Mouse (Mus musculus) left cerebral cortex, postnatal 4 days (tissue): ENCODE measurements around the gene Ankrd28. TPM values are rescaled to one million over a fixed set of nuclear protein-coding genes. Genes with fewer than 3 reads are reported as not detected.

Experiments
- DNase-seq: peaks from one replicate; pipeline ENCODE4 v3.0.0-alpha.2; 2022
- intact Hi-C: fragments of 180-260 bp; cut with DNase I; formaldehyde crosslinking; loops from one replicate; pipeline ENCODE4 v1.15.1; 2025
- total RNA-seq, 2 experiments: library from RNA; stranded (reverse); gene quantifications; 2 replicates each; pipeline ENCODE4 v1.2.3; 2021

Gene Ankrd28
- total RNA-seq, 2 experiments from 2014 or later, result 57.5 to 60.8 TPM

- peak; percentile 20 for DNase-seq
- intact Hi-C loops, result loop anchor here (5.0 to 10.0 kb wide), 3 partner anchors 137 to 420 kb away; no protein-coding TSS in a partner anchor
Measured at GRCm38 (mm10) chr14:31654816-31655215, 175.6 kb downstream of the Ankrd28 start.

- no peak for DNase-seq
- intact Hi-C loops, result loop anchor here (10.0 kb wide), 2 partner anchors 282 to 422 kb away; no protein-coding TSS in a partner anchor
Measured at GRCm38 (mm10) chr14:31653101-31653875, 177.2 kb downstream of the Ankrd28 start.

DNA sequence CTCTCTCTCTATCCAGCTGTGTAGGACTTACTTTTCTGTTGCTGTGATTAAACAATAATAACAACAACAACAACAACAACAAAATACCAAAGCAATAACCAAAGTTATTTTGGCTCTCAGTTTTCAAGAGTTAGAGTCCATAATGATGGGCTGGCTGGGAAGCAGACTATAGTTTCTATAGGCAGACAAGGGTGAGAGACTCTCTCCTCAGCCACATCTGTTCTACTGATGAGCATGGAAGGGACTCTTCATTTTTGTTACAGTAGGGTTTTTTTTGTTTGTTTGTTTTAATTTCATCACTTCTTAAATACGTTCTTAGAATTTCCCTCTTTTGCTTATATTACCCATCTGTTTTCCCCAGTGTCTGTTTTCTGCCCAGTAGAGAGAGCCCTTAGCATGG lies 177.8 kb downstream of the Ankrd28 start:
- intact Hi-C loops, result loop anchor here (10.0 kb wide), 2 partner anchors 282 to 422 kb away; no protein-coding TSS in a partner anchor
- no peak for DNase-seq

DNA sequence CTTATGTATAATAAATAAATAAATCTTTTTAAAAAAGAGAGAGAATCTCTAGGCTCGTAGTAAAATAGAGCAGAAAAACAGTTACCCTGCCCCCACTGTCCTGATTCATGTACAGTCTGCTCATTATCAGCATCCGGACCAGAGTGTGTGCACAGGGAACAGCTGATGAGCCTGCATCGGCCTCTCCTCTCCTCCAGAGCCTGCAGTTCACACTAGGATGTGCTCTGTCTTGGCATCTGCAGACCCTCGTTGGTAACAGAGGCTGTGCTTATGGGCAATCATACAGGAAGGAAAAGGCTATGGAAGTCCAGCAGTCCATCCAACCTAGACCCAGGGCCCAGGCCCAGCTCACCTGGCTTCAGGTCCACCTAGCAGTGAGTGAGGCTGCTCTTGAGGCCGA lies 178.3 kb downstream of the Ankrd28 start:
- no peak for DNase-seq
- intact Hi-C loops, result loop anchor here (10.0 kb wide), 2 partner anchors 283 to 423 kb away; no protein-coding TSS in a partner anchor

- intact Hi-C loops, result loop anchor here (10.0 kb wide), 2 partner anchors 284 to 424 kb away; no protein-coding TSS in a partner anchor
- DNase-seq, result no peak
Measured at GRCm38 (mm10) chr14:31651206-31651605, 179.2 kb downstream of the Ankrd28 start.

GRCm38 (mm10) chr14:31650347-31650746 lies 180.1 kb downstream of the Ankrd28 start:
- DNase-seq, result no peak
- intact Hi-C loops, result loop anchor here (10.0 kb wide), 2 partner anchors 284 to 424 kb away; no protein-coding TSS in a partner anchor

Other genes with a start within 250 kb of the Ankrd28 start
- gene Colq, start 239.3 kb downstream of the Ankrd28 start, total RNA-seq, result under 1 TPM; 0.16 to 0.18 TPM
- gene Gm49387, start 189.8 kb downstream of the Ankrd28 start, total RNA-seq, result not detected
- 1 to 10 TPM; 9.5 to 10.0 TPM for gene Btd, start 189.6 kb downstream of the Ankrd28 start, total RNA-seq
- gene Hacl1, start 189.4 kb downstream of the Ankrd28 start, total RNA-seq, result 1 to 10 TPM; 4.9 to 6.0 TPM
- gene Galnt15, start 198.3 kb upstream of the Ankrd28 start, total RNA-seq, result under 1 TPM; 0.74 to 0.78 TPM